Mouse (Mus musculus): Measurements from ENCODE around the gene Tbce. TPM values are rescaled to one million over a fixed set of nuclear protein-coding genes. Genes with fewer than 3 reads are reported as not detected.
"Not testable (repeated sequence)": the region's sequence is repeated elsewhere in the genome, so short reads cannot be mapped to it uniquely, and the experiment has no call there.

The Tbce gene
- total and polyA plus RNA-seq, 2 experiments, result 11.9 to 36.2 TPM

DNA sequence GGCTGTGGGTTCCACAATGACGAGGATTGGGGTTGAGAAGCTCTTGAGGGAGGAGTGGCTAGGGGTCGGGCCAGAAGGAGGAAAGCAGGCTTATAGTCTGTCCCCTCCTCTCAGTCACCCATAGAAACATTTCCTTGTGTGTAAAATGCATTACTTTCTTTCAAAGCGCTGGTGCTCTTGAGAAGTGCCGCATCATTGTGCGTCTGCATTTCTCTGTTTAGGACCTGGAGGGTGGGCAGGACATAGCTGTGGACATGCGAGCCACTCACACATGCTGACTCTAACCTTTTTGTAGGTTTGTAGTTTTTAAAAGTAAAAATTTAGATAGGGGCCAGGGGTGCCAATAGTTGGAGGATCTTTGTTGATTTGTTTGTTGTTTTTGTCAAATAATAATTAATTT is 55.9 kb downstream of the Tbce start:
- Histone ChIP-seq H3K9ac (ENCODE audit: low read depth, low read length) (no peak overlapping the region), H3K4me1 (ENCODE audit: control insufficient read depth, insufficient read depth, low read length) (peaks cover 7% of the 10 kb centered on the region), H3K27me3 (ENCODE audit: control insufficient read depth, insufficient read depth, low read length) (no peaks in the 10 kb centered on the region), H3K79me2 (ENCODE audit: control insufficient read depth, insufficient read depth, low read length) (no peaks in the 10 kb centered on the region), H3K36me3 (ENCODE audit: control insufficient read depth, insufficient read depth, low read length) (peaks cover 15% of the 10 kb centered on the region), H3K4me3 (ENCODE audit: insufficient read depth, low read depth, low read length) (no peak overlapping the region), H3K27ac (replicated peaks; ENCODE audit: insufficient read depth, low read depth, low read length) (no peak overlapping the region)
- TF ChIP-seq POLR2A (IDR thresholded peaks at IDR 0.05; ENCODE audit: extremely low read depth, insufficient read depth, low read length) (no peak), CTCF (IDR thresholded peaks at IDR 0.05; ENCODE audit: low read depth, low read length) (no peak)
- 89% methylated on average over 6 of the region's 6 CpGs for WGBS
- DNase-seq (ENCODE audit: extremely low read depth, low read depth, low spot score), result no peak

- H3K4me1 ChIP-seq (ENCODE audit: control insufficient read depth, insufficient read depth, low read length); H3K27ac ChIP-seq (replicated peaks; ENCODE audit: insufficient read depth, low read depth, low read length); H3K79me2 ChIP-seq (ENCODE audit: control insufficient read depth, insufficient read depth, low read length); H3K4me3 ChIP-seq (ENCODE audit: insufficient read depth, low read depth, low read length); DNase-seq (ENCODE audit: extremely low read depth, low read depth, low spot score); H3K27me3 ChIP-seq (ENCODE audit: control insufficient read depth, insufficient read depth, low read length); H3K9ac ChIP-seq (ENCODE audit: low read depth, low read length): not testable (repeated sequence)
- H3K36me3 ChIP-seq (ENCODE audit: control insufficient read depth, insufficient read depth, low read length), result peaks cover 11% of the 10 kb centered on the region
- WGBS, result 77% methylated on average over 1 of the region's 1 CpGs
These were observed 57.6 kb downstream of the Tbce start for GRCm38 (mm10) chr13:13981842-13982241.

DNA sequence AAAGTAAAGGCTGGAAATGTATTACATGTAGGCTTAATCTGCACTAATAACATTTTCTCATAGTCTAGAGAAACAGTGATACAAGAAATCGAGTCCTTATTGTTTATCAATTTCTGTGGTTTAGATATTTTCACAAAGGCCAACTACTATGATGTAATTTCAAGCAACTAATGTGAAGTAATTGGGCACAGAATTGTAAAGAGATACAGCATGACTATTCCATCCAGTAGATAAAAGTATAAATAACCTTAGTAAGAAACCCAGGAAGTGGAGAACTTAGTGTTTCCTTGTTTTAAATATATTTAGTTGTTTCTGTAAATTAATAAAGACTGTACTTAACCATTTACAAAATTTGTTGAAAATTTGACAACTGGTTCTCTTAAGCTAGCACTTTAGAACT is 69.6 kb downstream of the Tbce start:
- 75% methylated on average over 1 of the region's 1 CpGs for WGBS
- no peak for DNase-seq (ENCODE audit: extremely low read depth, low read depth, low spot score)

DNA sequence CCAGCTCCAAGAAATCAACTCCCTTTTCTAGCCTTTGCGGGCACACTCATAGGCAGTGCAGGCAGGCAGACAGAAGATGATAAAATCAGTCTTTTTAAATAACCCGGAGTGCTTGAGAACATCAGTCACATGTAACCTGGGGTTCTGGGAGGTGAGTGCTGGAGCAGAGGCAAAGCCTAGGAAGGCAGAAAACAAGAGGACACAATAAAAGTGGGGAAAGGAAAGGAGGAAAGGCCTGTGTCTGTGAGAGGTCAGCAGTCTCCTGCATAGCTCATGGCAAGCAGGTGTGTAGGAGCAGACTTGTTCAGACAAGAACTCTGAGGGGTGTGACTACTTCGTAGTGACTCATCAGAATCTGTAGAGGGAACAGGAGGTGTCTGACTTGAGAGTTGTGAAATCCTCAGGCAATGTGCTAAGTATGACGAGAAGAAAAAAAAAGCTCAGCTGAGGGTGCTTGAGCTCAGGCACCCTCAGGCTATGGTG is 70.8 kb downstream of the Tbce start:
- no peak overlapping the region for H3K4me3 ChIP-seq (ENCODE audit: insufficient read depth, low read depth, low read length)
- no peak overlapping the region for H3K27ac ChIP-seq (replicated peaks; ENCODE audit: insufficient read depth, low read depth, low read length)
- H3K9ac ChIP-seq (ENCODE audit: low read depth, low read length), result no peak overlapping the region
- 69% methylated on average over 4 of the region's 4 CpGs for WGBS
- peak; percentile 18 for DNase-seq (ENCODE audit: extremely low read depth, low read depth, low spot score)
- peaks cover 13% of the 10 kb centered on the region; the same call in 1 of the 2 replicates for H3K79me2 ChIP-seq (ENCODE audit: control insufficient read depth, insufficient read depth, low read length)
- TF ChIP-seq POLR2A (IDR thresholded peaks at IDR 0.05; ENCODE audit: extremely low read depth, insufficient read depth, low read length) (no peak), CTCF (IDR thresholded peaks at IDR 0.05; ENCODE audit: low read depth, low read length) (no peak)
- no peaks in the 10 kb centered on the region for H3K4me1 ChIP-seq (ENCODE audit: control insufficient read depth, insufficient read depth, low read length)
- H3K27me3 ChIP-seq (ENCODE audit: control insufficient read depth, insufficient read depth, low read length), result no peaks in the 10 kb centered on the region
- H3K36me3 ChIP-seq (ENCODE audit: control insufficient read depth, insufficient read depth, low read length), result peaks cover 13% of the 10 kb centered on the region; the same call in 1 of the 2 replicates

More for the DNA sequence above, 69.6 kb downstream of the Tbce start:
- Histone ChIP-seq H3K9ac (ENCODE audit: low read depth, low read length) (no peak overlapping the region), H3K27ac (replicated peaks; ENCODE audit: insufficient read depth, low read depth, low read length) (no peak overlapping the region), H3K4me3 (ENCODE audit: insufficient read depth, low read depth, low read length) (no peak overlapping the region), H3K27me3 (ENCODE audit: control insufficient read depth, insufficient read depth, low read length) (no peaks in the 10 kb centered on the region), H3K36me3 (ENCODE audit: control insufficient read depth, insufficient read depth, low read length) (peaks cover 14% of the 10 kb centered on the region; the same call in 1 of the 2 replicates), H3K4me1 (ENCODE audit: control insufficient read depth, insufficient read depth, low read length) (no peaks in the 10 kb centered on the region), H3K79me2 (ENCODE audit: control insufficient read depth, insufficient read depth, low read length) (peaks cover 9% of the 10 kb centered on the region; the same call in 1 of the 2 replicates)
- TF ChIP-seq CTCF (IDR thresholded peaks at IDR 0.05; ENCODE audit: low read depth, low read length), result no peak
- no peak for TF ChIP-seq POLR2A (IDR thresholded peaks at IDR 0.05; ENCODE audit: extremely low read depth, insufficient read depth, low read length)

DNA sequence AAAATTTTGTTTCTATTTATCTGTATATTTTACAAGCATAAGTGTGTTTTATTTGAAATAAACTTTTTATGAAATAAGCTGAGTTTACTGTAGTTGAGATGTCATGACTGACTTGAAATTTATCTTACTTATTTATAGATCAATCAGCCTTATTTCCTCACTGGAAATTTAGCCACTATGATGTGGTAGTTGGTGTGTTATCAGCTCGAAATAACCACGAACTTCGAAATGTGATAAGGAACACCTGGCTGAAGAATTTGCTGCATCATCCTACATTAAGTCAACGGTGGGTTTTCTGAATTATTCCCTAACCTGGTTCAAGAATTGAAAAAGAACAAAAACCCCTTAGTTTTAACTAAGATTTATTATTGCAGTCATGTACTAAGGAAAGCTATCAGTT is 73.3 kb downstream of the Tbce start:
- Histone ChIP-seq H3K4me1 (ENCODE audit: control insufficient read depth, insufficient read depth, low read length) (no peaks in the 10 kb centered on the region), H3K27me3 (ENCODE audit: control insufficient read depth, insufficient read depth, low read length) (no peaks in the 10 kb centered on the region), H3K36me3 (ENCODE audit: control insufficient read depth, insufficient read depth, low read length) (peaks cover 10% of the 10 kb centered on the region; the same call in 1 of the 2 replicates), H3K4me3 (ENCODE audit: insufficient read depth, low read depth, low read length) (no peak overlapping the region), H3K9ac (ENCODE audit: low read depth, low read length) (no peak overlapping the region), H3K27ac (replicated peaks; ENCODE audit: insufficient read depth, low read depth, low read length) (no peak overlapping the region), H3K79me2 (ENCODE audit: control insufficient read depth, insufficient read depth, low read length) (peaks cover 13% of the 10 kb centered on the region; the same call in 1 of the 2 replicates)
- TF ChIP-seq POLR2A (IDR thresholded peaks at IDR 0.05; ENCODE audit: extremely low read depth, insufficient read depth, low read length), result no peak
- no peak for TF ChIP-seq CTCF (IDR thresholded peaks at IDR 0.05; ENCODE audit: low read depth, low read length)
- WGBS, result 63% methylated on average over 4 of the region's 4 CpGs
- no peak for DNase-seq (ENCODE audit: extremely low read depth, low read depth, low spot score)

DNA sequence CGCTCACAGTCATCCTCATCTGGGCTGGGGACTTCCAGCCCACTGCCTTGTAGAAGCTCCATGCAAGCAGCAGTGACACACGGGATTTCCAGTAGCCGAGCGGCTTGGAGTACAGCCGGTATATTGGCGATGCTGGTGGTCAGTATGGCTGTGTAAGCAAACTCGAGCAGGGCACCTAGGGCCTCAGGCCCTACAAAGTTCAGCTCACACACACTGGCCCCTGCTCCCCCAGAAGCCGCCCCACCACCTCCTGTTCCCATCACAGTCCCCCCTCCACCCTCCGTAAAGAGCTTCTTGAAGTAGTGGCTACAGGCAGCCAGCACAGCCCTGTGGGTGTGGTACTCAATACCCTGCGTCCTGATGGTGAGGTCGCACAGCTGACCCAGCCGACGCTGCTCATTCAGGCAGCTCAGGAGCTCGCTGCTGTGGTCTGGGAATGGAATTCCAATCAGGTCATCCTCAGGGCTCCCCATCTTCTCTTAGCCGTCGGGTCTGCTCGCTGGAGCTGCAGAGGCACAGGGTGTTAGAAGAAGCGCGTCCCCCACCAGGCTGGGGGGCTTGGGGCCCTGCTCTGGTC is 74.0 kb downstream of the Tbce start:
- H3K27me3 ChIP-seq (ENCODE audit: control insufficient read depth, insufficient read depth, low read length), result no peaks in the 10 kb centered on the region
- H3K4me3 ChIP-seq (ENCODE audit: insufficient read depth, low read depth, low read length), result no peak overlapping the region
- no peak for TF ChIP-seq POLR2A (IDR thresholded peaks at IDR 0.05; ENCODE audit: extremely low read depth, insufficient read depth, low read length)
- no peak for TF ChIP-seq CTCF (IDR thresholded peaks at IDR 0.05; ENCODE audit: low read depth, low read length)
- H3K79me2 ChIP-seq (ENCODE audit: control insufficient read depth, insufficient read depth, low read length), result peaks cover 18% of the 10 kb centered on the region; the same call in 1 of the 2 replicates
- WGBS, result 89% methylated on average over 19 of the region's 19 CpGs
- no peak overlapping the region for H3K9ac ChIP-seq (ENCODE audit: low read depth, low read length)
- no peak for DNase-seq (ENCODE audit: extremely low read depth, low read depth, low spot score)
- H3K4me1 ChIP-seq (ENCODE audit: control insufficient read depth, insufficient read depth, low read length), result no peaks in the 10 kb centered on the region
- no peak overlapping the region for H3K27ac ChIP-seq (replicated peaks; ENCODE audit: insufficient read depth, low read depth, low read length)
- H3K36me3 ChIP-seq (ENCODE audit: control insufficient read depth, insufficient read depth, low read length), result peaks cover 10% of the 10 kb centered on the region; the same call in 1 of the 2 replicates
